Mouse (Mus musculus): ENCODE results near the gene Clba1. TPM values are rescaled to one million over a fixed set of nuclear protein-coding genes. Genes with fewer than 3 reads are reported as not detected.

Gene Clba1
- polyA plus RNA-seq, 3 experiments from 2014 or later: 0.33 to 0.50 TPM; not detected in 1

- no peak for ATAC-seq
Measured at GRCm38 (mm10) chr12:112851116-112851515, 42.4 kb downstream of the Clba1 start.

- peak; percentile 44 for ATAC-seq
Measured at GRCm38 (mm10) chr12:112853050-112853729, 44.5 kb downstream of the Clba1 start.

GRCm38 (mm10) chr12:112854610-112855333 lies 46.0 kb downstream of the Clba1 start:
- peak; percentile 75 for ATAC-seq

- ATAC-seq: no peak
Measured at GRCm38 (mm10) chr12:112856338-112856737, 47.6 kb downstream of the Clba1 start.

- no peak for ATAC-seq
Measured at GRCm38 (mm10) chr12:112857021-112857925, 48.5 kb downstream of the Clba1 start.

GRCm38 (mm10) chr12:112858581-112859336 lies 50.0 kb downstream of the Clba1 start:
- no peak for ATAC-seq

- ATAC-seq: peak; percentile 57
Measured at GRCm38 (mm10) chr12:112859930-112860329, 51.2 kb downstream of the Clba1 start.

GRCm38 (mm10) chr12:112860765-112861164 lies 52.0 kb downstream of the Clba1 start:
- peak; percentile 82 for ATAC-seq

GRCm38 (mm10) chr12:112861911-112862321 lies 53.2 kb downstream of the Clba1 start:
- ATAC-seq: no peak

GRCm38 (mm10) chr12:112864804-112865203 lies 56.1 kb downstream of the Clba1 start:
- ATAC-seq: no peak

Other genes with a start within 250 kb of the Clba1 start
- gene Inf2, start 220.2 kb upstream of the Clba1 start, polyA plus RNA-seq (2017; shearing (Covaris generic)): 10 to 100 TPM in 2 of 3 experiments, 1 to 10 TPM in 1; 9.8 to 12.8 (median 11.9) TPM
- gene Adssl1, start 188.9 kb upstream of the Clba1 start, polyA plus RNA-seq (2017; shearing (Covaris generic)): 1 to 10 TPM in 2 of 3 experiments, under 1 TPM in 1; 0.99 to 1.9 (median 1.6) TPM
- gene Siva1, start 164.3 kb upstream of the Clba1 start, polyA plus RNA-seq (2017; shearing (Covaris generic)): 10 to 100 TPM; 34.6 to 68.7 (median 39.4) TPM
- gene Akt1, start 134.1 kb upstream of the Clba1 start, polyA plus RNA-seq (2017; shearing (Covaris generic)): 10 to 100 TPM; 20.2 to 26.3 (median 21.0) TPM
- gene Zbtb42, start 130.1 kb upstream of the Clba1 start, polyA plus RNA-seq (2017; shearing (Covaris generic)): 1 to 10 TPM; 3.7 to 4.3 (median 3.8) TPM
- 1 to 10 TPM; 2.4 to 5.1 (median 4.1) TPM for gene Cep170b, start 88.5 kb upstream of the Clba1 start, polyA plus RNA-seq (2017; shearing (Covaris generic))
- gene Pld4, start 48.3 kb upstream of the Clba1 start, polyA plus RNA-seq (2017; shearing (Covaris generic)): 1 to 10 TPM in 2 of 3 experiments, not detected in 1; 1.6 to 6.0 TPM
- gene Ahnak2, start 6.3 kb upstream of the Clba1 start, polyA plus RNA-seq (2017; shearing (Covaris generic)): not detected
- gene Cdca4, start 20.5 kb downstream of the Clba1 start, polyA plus RNA-seq (2017; shearing (Covaris generic)): 10 to 100 TPM; 67.6 to 86.3 (median 83.9) TPM
- gene Gpr132, start 59.3 kb downstream of the Clba1 start, polyA plus RNA-seq (2017; shearing (Covaris generic)): 10 to 100 TPM; 71.4 to 79.0 (median 77.8) TPM
- under 1 TPM; 0.39 to 0.59 (median 0.50) TPM for gene Jag2, start 120.8 kb downstream of the Clba1 start, polyA plus RNA-seq (2017; shearing (Covaris generic))
- 10 to 100 TPM; 33.0 to 42.6 (median 40.7) TPM for gene Nudt14, start 133.2 kb downstream of the Clba1 start, polyA plus RNA-seq (2017; shearing (Covaris generic))
- 1 to 10 TPM; 7.2 to 8.8 (median 7.3) TPM for gene Btbd6, start 167.5 kb downstream of the Clba1 start, polyA plus RNA-seq (2017; shearing (Covaris generic))
- gene Brf1, start 191.8 kb downstream of the Clba1 start, polyA plus RNA-seq (2017; shearing (Covaris generic)): 10 to 100 TPM; 20.2 to 32.0 (median 30.5) TPM
- 1 to 10 TPM; 5.0 to 8.6 (median 6.8) TPM for gene Pacs2, start 205.6 kb downstream of the Clba1 start, polyA plus RNA-seq (2017; shearing (Covaris generic))

All from inflammation-experienced regulatory T-cells, adult 6 months (primary cell).